Mouse (Mus musculus) MEL (cell line): Measurements from ENCODE around the gene Dapl1. TPM values are rescaled to one million over a fixed set of nuclear protein-coding genes. Genes with fewer than 3 reads are reported as not detected.

Experiments
- DNase-seq: peaks from one replicate; pipeline ENCODE4 v3.0.0; 2011; ENCODE audit warnings: low read depth, low spot score
- H3K27ac ChIP-seq: 2 replicates; pipeline ENCODE4 v1.5.1; 2012; ENCODE audit warnings: low read depth, mild to moderate bottlenecking, control low read depth, low read length, moderate library complexity; ENCODE audit not compliant: control insufficient read depth
- H3K27me3 ChIP-seq, 2 experiments: fragments of 150-350 bp in 1 of 2; sonication (generic) in 1 of 2; 2 replicates each; pipeline ENCODE4 v1.6.1; 2012; ENCODE audit warnings: low read length in 2 of 2, mild to moderate bottlenecking in 2 of 2, improper control_type of control experiment in 1 of 2, moderate library complexity in 1 of 2; ENCODE audit not compliant: insufficient read depth in 2 of 2, control insufficient read depth in 1 of 2
- H3K36me3 ChIP-seq, 2 experiments: 2 replicates each; pipeline ENCODE4 v1.6.1; 2012 to 2014; ENCODE audit warnings: low read length in 2 of 2, improper control_type of control experiment in 1 of 2, inconsistent platforms in 1 of 2, mild to moderate bottlenecking in 1 of 2; ENCODE audit not compliant: insufficient read depth in 2 of 2, control insufficient read depth in 1 of 2
- H3K4me1 ChIP-seq, 2 experiments: fragments of 150-350 bp in 1 of 2; sonication (generic) in 1 of 2; 2 replicates each; pipeline ENCODE4 v1.6.1; 2012; ENCODE audit warnings: low read length in 2 of 2, improper control_type of control experiment in 1 of 2, mild to moderate bottlenecking in 1 of 2; ENCODE audit not compliant: insufficient read depth in 2 of 2, control insufficient read depth in 1 of 2
- H3K4me3 ChIP-seq, 2 experiments: fragments of 150-350 bp in 1 of 2; sonication (generic) in 1 of 2; 2 replicates each; pipeline ENCODE4 v1.5.1; 2012; ENCODE audit warnings: low read depth in 2 of 2, low read length in 2 of 2, mild to moderate bottlenecking in 2 of 2, moderate library complexity in 2 of 2, control low read depth in 1 of 2, improper control_type of control experiment in 1 of 2; ENCODE audit not compliant: control insufficient read depth in 1 of 2, insufficient read depth in 1 of 2
- H3K79me2 ChIP-seq: 2 replicates; pipeline ENCODE4 v1.6.1; 2012; ENCODE audit warnings: mild to moderate bottlenecking, low read length, moderate library complexity; ENCODE audit not compliant: control insufficient read depth, poor library complexity, insufficient read depth
- H3K9ac ChIP-seq: 2 replicates; pipeline ENCODE4 v1.6.1; 2012; ENCODE audit warnings: low read depth, mild to moderate bottlenecking, control low read depth, low read length, moderate library complexity; ENCODE audit not compliant: control insufficient read depth, poor library complexity, severe bottlenecking
- H3K9me3 ChIP-seq: fragments of 150-350 bp; sonication (generic); replicated peaks from 2 replicates; pipeline ENCODE4 v1.6.1; 2012; ENCODE audit warnings: mild to moderate bottlenecking, low read length, improper control_type of control experiment, moderate library complexity; ENCODE audit not compliant: insufficient read depth
- BHLHE40 ChIP-seq: IDR thresholded peaks from 2 replicates; pipeline ENCODE4 v1.6.1; 2012; ENCODE audit warnings: low read depth, mild to moderate bottlenecking, inconsistent platforms, low read length, improper control_type of control experiment, borderline replicate concordance
- CHD1 ChIP-seq: IDR thresholded peaks from 2 replicates; pipeline ENCODE4 v1.6.1; 2012; ENCODE audit warnings: low read depth, mild to moderate bottlenecking, inconsistent platforms, low read length, improper control_type of control experiment
- CHD2 ChIP-seq: IDR thresholded peaks from 2 replicates; pipeline ENCODE4 v1.6.1; 2011; ENCODE audit warnings: low read length, improper control_type of control experiment
- EP300 ChIP-seq, 2 experiments: IDR thresholded peaks; 2 replicates each; pipeline ENCODE4 v1.6.1; 2011; ENCODE audit warnings: improper control_type of control experiment in 2 of 2, low read length in 2 of 2, low read depth in 1 of 2, mild to moderate bottlenecking in 1 of 2
- GABPA ChIP-seq: IDR thresholded peaks from 2 replicates; pipeline ENCODE4 v1.6.1; 2012; ENCODE audit warnings: low read depth, mild to moderate bottlenecking, inconsistent platforms, low read length, improper control_type of control experiment, moderate library complexity
- MAFK ChIP-seq: IDR thresholded peaks from 2 replicates; pipeline ENCODE4 v1.6.1; 2011; ENCODE audit warnings: low read depth, mild to moderate bottlenecking, low read length, improper control_type of control experiment, borderline replicate concordance
- MAX ChIP-seq: IDR thresholded peaks from 2 replicates; pipeline ENCODE4 v1.6.1; 2011; ENCODE audit warnings: low read length, improper control_type of control experiment
- MEF2A ChIP-seq: IDR thresholded peaks from 2 replicates; pipeline ENCODE4 v1.6.1; 2014; ENCODE audit warnings: low read depth, mild to moderate bottlenecking, inconsistent platforms, low read length, improper control_type of control experiment; ENCODE audit not compliant: poor library complexity, insufficient replicate concordance, severe bottlenecking; ENCODE audit errors: extremely low read depth
- MYB ChIP-seq: IDR thresholded peaks from 2 replicates; pipeline ENCODE4 v1.6.1; 2011; ENCODE audit warnings: mild to moderate bottlenecking, low read depth, low read length, improper control_type of control experiment
- NELFE ChIP-seq: IDR thresholded peaks from 2 replicates; pipeline ENCODE4 v1.6.1; 2011; ENCODE audit warnings: low read depth, low read length, improper control_type of control experiment
- NRF1 ChIP-seq: IDR thresholded peaks from 2 replicates; pipeline ENCODE4 v1.6.1; 2014; ENCODE audit warnings: low read depth, mild to moderate bottlenecking, inconsistent platforms, low read length, improper control_type of control experiment, moderate library complexity; ENCODE audit not compliant: poor library complexity, insufficient read depth, severe bottlenecking
- POLR2AphosphoS2 ChIP-seq: IDR thresholded peaks from 2 replicates; pipeline ENCODE4 v1.6.1; 2011; ENCODE audit warnings: low read length, improper control_type of control experiment
- TCF12 ChIP-seq: IDR thresholded peaks from 2 replicates; pipeline ENCODE4 v1.6.1; 2014; ENCODE audit warnings: low read depth, mild to moderate bottlenecking, inconsistent platforms, low read length, improper control_type of control experiment, moderate library complexity
- UBTF ChIP-seq: IDR thresholded peaks from 2 replicates; pipeline ENCODE4 v1.6.1; 2012; ENCODE audit warnings: low read depth, mild to moderate bottlenecking, inconsistent platforms, low read length, improper control_type of control experiment, moderate library complexity, borderline replicate concordance; ENCODE audit not compliant: insufficient read depth
- USF1 ChIP-seq: IDR thresholded peaks from 2 replicates; pipeline ENCODE4 v1.6.1; 2014; ENCODE audit warnings: low read depth, mild to moderate bottlenecking, inconsistent platforms, low read length, improper control_type of control experiment, moderate library complexity
- USF2 ChIP-seq, 2 experiments: IDR thresholded peaks; 2 replicates each; pipeline ENCODE4 v1.6.1; 2011 to 2012; ENCODE audit warnings: improper control_type of control experiment in 2 of 2, low read length in 2 of 2, borderline replicate concordance in 1 of 2, inconsistent platforms in 1 of 2, low read depth in 1 of 2, mild to moderate bottlenecking in 1 of 2; ENCODE audit not compliant: insufficient read depth in 1 of 2
- ZC3H11A ChIP-seq: IDR thresholded peaks from 2 replicates; pipeline ENCODE4 v1.6.1; 2012; ENCODE audit warnings: low read depth, mild to moderate bottlenecking, inconsistent platforms, low read length, improper control_type of control experiment
- ZMIZ1 ChIP-seq: IDR thresholded peaks from 2 replicates; pipeline ENCODE4 v1.6.1; 2012; ENCODE audit warnings: low read depth, mild to moderate bottlenecking, inconsistent platforms, low read length, improper control_type of control experiment, moderate library complexity
- polyA plus RNA-seq, 2 experiments: library from polyadenylated mRNA; stranded (reverse) in 1 of 2; unstranded in 1 of 2; fragments of >175 nt in 1 of 2; fragments of >200 nt in 1 of 2; gene quantifications; 2 replicates each; pipeline versions ENCODE4 v1.2.1 to v1.2.4; 2012; ENCODE audit warnings: low replicate concordance in 2 of 2, low read depth in 1 of 2; ENCODE audit not compliant: insufficient read length in 2 of 2, insufficient read depth in 1 of 2, missing spikeins in 1 of 2
- total RNA-seq: library from RNA; depleted of rRNA; stranded (reverse); fragments of 300-350 nt; gene quantifications from 2 replicates; pipeline ENCODE4 v1.2.3, GENCODE M21; 2012

Gene Dapl1
- total and polyA plus RNA-seq, 3 experiments, result not detected

DNA sequence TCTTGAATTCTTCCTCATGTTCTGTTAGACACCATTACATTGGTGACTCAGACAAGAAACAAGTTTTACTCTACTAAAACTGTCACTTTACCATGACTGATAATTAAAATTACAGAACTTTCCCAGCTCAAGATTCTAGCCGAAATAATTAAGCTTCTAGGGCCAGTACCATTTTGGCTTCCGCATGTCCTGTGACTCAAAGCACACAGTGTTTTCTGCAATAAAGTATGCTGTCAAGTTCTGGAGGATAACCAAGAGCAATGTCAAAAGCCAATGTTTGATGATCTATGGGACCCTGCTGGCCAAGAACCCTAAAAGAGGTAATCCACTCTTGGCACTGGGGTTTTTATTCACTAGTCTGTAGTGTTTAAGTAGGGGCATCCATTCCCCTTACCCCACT lies 15.3 kb downstream of the Dapl1 start:
- Histone ChIP-seq H3K4me3 (no peak overlapping the region), H3K9me3 (no peaks in the 10 kb centered on the region), H3K9ac (no peak overlapping the region)
- TF ChIP-seq EP300 (IDR thresholded peaks at IDR 0.05; ENCODE audit: low read depth in 1 of 2, low read length in 2 of 2) (no peak), POLR2AphosphoS2 (no peak), ZMIZ1 (no peak), MEF2A (no peak), CHD2 (no peak), CHD1 (no peak), GABPA (no peak), MAFK (no peak), UBTF (no peak), NRF1 (no peak), NELFE (no peak), USF2 (IDR thresholded peaks at IDR 0.05; ENCODE audit: borderline replicate concordance in 1 of 2, insufficient read depth in 1 of 2, low read depth in 1 of 2, low read length in 2 of 2) (no peak), BHLHE40 (no peak), USF1 (no peak), MYB (no peak), MAX (no peak)
- TF ChIP-seq, all 39 proteins: peak for 0
- Histone ChIP-seq H3K4me1 (no peaks in the 10 kb centered on the region), H3K27me3 (no peaks in the 10 kb centered on the region), H3K36me3 (no peaks in the 10 kb centered on the region), H3K79me2 (no peaks in the 10 kb centered on the region), H3K27ac (no peak overlapping the region)
- no peak for DNase-seq

DNA sequence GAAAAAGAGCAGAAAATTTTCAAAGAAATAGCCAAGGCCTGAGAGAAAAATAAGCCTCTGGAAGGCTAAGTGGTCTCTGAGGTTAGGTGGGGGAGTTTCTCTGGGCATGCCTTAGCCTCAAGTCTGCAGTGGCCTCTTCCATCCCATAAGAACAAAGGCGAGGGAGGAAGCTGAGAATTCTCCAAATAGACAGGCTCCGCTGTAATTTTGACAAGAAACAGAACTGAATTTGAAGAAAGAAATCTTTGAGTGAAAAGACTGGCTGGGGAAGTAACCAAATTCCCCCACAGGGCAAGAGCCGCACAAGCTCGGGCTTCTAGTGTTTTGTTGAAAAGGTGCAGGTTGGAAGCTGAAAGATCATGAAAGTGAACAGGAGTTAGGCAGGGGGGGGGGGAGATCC lies 24.6 kb downstream of the Dapl1 start:
- no peaks in the 10 kb centered on the region for H3K9me3 ChIP-seq
- H3K9ac ChIP-seq, result no peak overlapping the region
- DNase-seq, result no peak
- H3K4me1 ChIP-seq, result no peaks in the 10 kb centered on the region
- TF ChIP-seq POLR2AphosphoS2, result no peak
- no peak for TF ChIP-seq TCF12
- no peak for TF ChIP-seq ZC3H11A
- no peaks in the 10 kb centered on the region for H3K36me3 ChIP-seq
- H3K4me3 ChIP-seq, result no peak overlapping the region
- no peak overlapping the region for H3K27ac ChIP-seq
- no peaks in the 10 kb centered on the region for H3K79me2 ChIP-seq
- H3K27me3 ChIP-seq, result no peaks in the 10 kb centered on the region
